Mouse (Mus musculus): ENCODE results near the gene Slc15a3.

- TF ChIP-seq POLR2A (IDR thresholded peaks at IDR 0.05; ENCODE audit: borderline replicate concordance, low read depth, low read length): no peak
- TF ChIP-seq CTCF (IDR thresholded peaks at IDR 0.05; ENCODE audit: low read depth, low read length): no peak
Observed at GRCm38 (mm10) chr19:10870676-10871075, 31.1 kb downstream of the Slc15a3 start.

Measured in bone marrow macrophage, adult 2 months (primary cell).